16 mouse cellular contexts compared by ENCODE assay signal in genomic region chr7:80932777-80933176, GRCm38 (mm10).
"Had no signal": no experiment of that assay in that cellular context is flagged by ENCODE, and none has a peak within 500 bp of the region (broad histone marks: within the 10 kb centered on the region; RNA-seq: fewer than 3 reads in every experiment).

No protein-coding gene starts in this region.

- H3K27me3 ChIP-seq: neural tube, embryonic 13.5 days; neural tube, embryonic 15.5 days; stomach, embryonic 15.5 days had no signal

- H3K9ac ChIP-seq: neural tube, embryonic 13.5 days; neural tube, embryonic 15.5 days; stomach, embryonic 15.5 days had no signal

- H3K4me1 ChIP-seq: stomach, embryonic 15.5 days had no signal

- H3K4me2 ChIP-seq: neural tube, embryonic 13.5 days; neural tube, embryonic 15.5 days; stomach, embryonic 15.5 days had no signal

- H3K9me3 ChIP-seq: neural tube, embryonic 13.5 days; neural tube, embryonic 15.5 days; stomach, embryonic 15.5 days had no signal

- H3K27ac ChIP-seq: neural tube, embryonic 13.5 days; neural tube, embryonic 15.5 days; stomach, embryonic 15.5 days; stomach, postnatal 0 days had no signal

- DNase-seq: retina, postnatal 1 day; right cerebral cortex, adult 18-20 months; right cerebral cortex, postnatal 14 days; right cerebral cortex, postnatal 25 days; right cerebral cortex, postnatal 4 days; spleen, adult 18-20 months; thymus, adult 18-20 months; thymus, adult 2 months; thymus, postnatal 14 days; thymus, postnatal 25 days; thymus, postnatal 36 days; thymus, postnatal 4 days had no signal

- H3K4me3 ChIP-seq: neural tube, embryonic 13.5 days; neural tube, embryonic 15.5 days; stomach, embryonic 15.5 days had no signal
